Mouse (Mus musculus): ENCODE results near the gene Rnf17. TPM values are rescaled to one million over a fixed set of nuclear protein-coding genes. Genes with fewer than 3 reads are reported as not detected.

The Rnf17 gene
- total and polyA plus RNA-seq, 3 experiments = not detected

- H3K9me3 ChIP-seq (replicated peaks; ENCODE audit: low read length) = no peaks in the 10 kb centered on the region
- H3K27ac ChIP-seq (ENCODE audit: insufficient read depth, low read depth) = no peak overlapping the region
- in situ Hi-C loops (cut with MboI; ENCODE audit: low pct_ligation_motif_present, low pct_unique_long_range_greater_than_20kb, low sequenced_read_pairs) = no loop called here
- dilution Hi-C loops (cut with MboI; ENCODE audit: extremely low pct_ligation_motif_present, extremely low pct_unique_long_range_greater_than_20kb, low sequenced_read_pairs) = no loop called here
- TF ChIP-seq SIN3A (IDR thresholded peaks at IDR 0.05; ENCODE audit: low read length) (no peak), MAFK (IDR thresholded peaks at IDR 0.05; ENCODE audit: insufficient replicate concordance, low read length) (no peak), UBTF (IDR thresholded peaks at IDR 0.05; ENCODE audit: low read depth, low read length) (no peak), ZKSCAN1 (IDR thresholded peaks at IDR 0.05; ENCODE audit: borderline replicate concordance, low read depth, low read length) (no peak), JUND (conservative IDR thresholded peaks at IDR 0.05; ENCODE audit: low read depth, low read length) (no peak), RCOR1 (conservative IDR thresholded peaks at IDR 0.05; ENCODE audit: low read depth, low read length) (no peak), ZMIZ1 (IDR thresholded peaks at IDR 0.05; ENCODE audit: low read depth, low read length) (no peak), E2F4 (IDR thresholded peaks at IDR 0.05; ENCODE audit: insufficient replicate concordance, low read depth, low read length) (no peak), ZC3H11A (IDR thresholded peaks at IDR 0.05; ENCODE audit: low read depth, low read length) (no peak), RAD21 (IDR thresholded peaks at IDR 0.05; ENCODE audit: low read depth, low read length) (no peak), NELFE (IDR thresholded peaks at IDR 0.05; ENCODE audit: low read depth, low read length) (no peak), POLR2A (IDR thresholded peaks at IDR 0.05; ENCODE audit: low read depth, low read length) (no peak), TBP (conservative IDR thresholded peaks at IDR 0.05; ENCODE audit: low read depth, low read length) (no peak), BHLHE40 (IDR thresholded peaks at IDR 0.05; ENCODE audit: low read depth, low read length) (no peak)
- no peak overlapping the region for H3K9ac ChIP-seq (ENCODE audit: insufficient read depth, low read depth)
- H3K79me2 ChIP-seq (replicated peaks; ENCODE audit: control insufficient read depth, extremely low read depth, insufficient read depth, poor library complexity, severe bottlenecking) = peaks cover 7% of the 10 kb centered on the region
- no peaks in the 10 kb centered on the region for H3K27me3 ChIP-seq (replicated peaks)
- peaks cover 18 to 38% of the 10 kb centered on the region in 2 experiments for H3K36me3 ChIP-seq (replicated peaks in 1 of 2; ENCODE audit: control insufficient read depth in 1 of 2, insufficient read depth in 1 of 2, low read length in 1 of 2)
- H3K4me2 ChIP-seq (ENCODE audit: insufficient read depth, low read depth, poor library complexity, severe bottlenecking) = no peak overlapping the region
- peaks cover 0 to 23% of the 10 kb centered on the region in 2 experiments; a peak in 2 of 4 replicates for H3K4me1 ChIP-seq (ENCODE audit: control insufficient read depth in 1 of 2, insufficient read depth in 2 of 2)
- DNase-seq (ENCODE audit: extremely low read depth) = no peak
- H3K4me3 ChIP-seq (replicated peaks in 1 of 3; ENCODE audit: low read depth in 2 of 3, low read length in 2 of 3, poor library complexity in 1 of 3) = no peak overlapping the region
Observed at GRCm38 (mm10) chr14:56567476-56567875, 165.1 kb downstream of the Rnf17 start.

- DNase-seq (ENCODE audit: extremely low read depth) = no peak
- no peaks in the 10 kb centered on the region for H3K27me3 ChIP-seq (replicated peaks)
- peaks cover 10% of the 10 kb centered on the region for H3K79me2 ChIP-seq (replicated peaks; ENCODE audit: control insufficient read depth, extremely low read depth, insufficient read depth, poor library complexity, severe bottlenecking)
- in situ Hi-C loops (cut with MboI; ENCODE audit: low pct_ligation_motif_present, low pct_unique_long_range_greater_than_20kb, low sequenced_read_pairs) = no loop called here
- H3K4me1 ChIP-seq (ENCODE audit: control insufficient read depth in 1 of 2, insufficient read depth in 2 of 2) = peaks cover 2 to 30% of the 10 kb centered on the region in 2 experiments
- H3K4me3 ChIP-seq (replicated peaks in 1 of 3; ENCODE audit: low read depth in 2 of 3, low read length in 2 of 3, poor library complexity in 1 of 3) = no peak overlapping the region
- dilution Hi-C loops (cut with MboI; ENCODE audit: extremely low pct_ligation_motif_present, extremely low pct_unique_long_range_greater_than_20kb, low sequenced_read_pairs) = no loop called here
- no peaks in the 10 kb centered on the region for H3K9me3 ChIP-seq (replicated peaks; ENCODE audit: low read length)
- H3K27ac ChIP-seq (ENCODE audit: insufficient read depth, low read depth) = no peak overlapping the region
- no peak overlapping the region for H3K4me2 ChIP-seq (ENCODE audit: insufficient read depth, low read depth, poor library complexity, severe bottlenecking)
- H3K9ac ChIP-seq (ENCODE audit: insufficient read depth, low read depth) = no peak overlapping the region
- peaks cover 5 to 23% of the 10 kb centered on the region in 2 experiments for H3K36me3 ChIP-seq (replicated peaks in 1 of 2; ENCODE audit: control insufficient read depth in 1 of 2, insufficient read depth in 1 of 2, low read length in 1 of 2)
- TF ChIP-seq RCOR1 (conservative IDR thresholded peaks at IDR 0.05; ENCODE audit: low read depth, low read length) (no peak), NELFE (IDR thresholded peaks at IDR 0.05; ENCODE audit: low read depth, low read length) (no peak), GABPA (IDR thresholded peaks at IDR 0.05; ENCODE audit: insufficient replicate concordance, low read depth, low read length) (no peak), POLR2A (IDR thresholded peaks at IDR 0.05; ENCODE audit: low read depth, low read length) (no peak), UBTF (IDR thresholded peaks at IDR 0.05; ENCODE audit: low read depth, low read length) (no peak), ZNF384 (IDR thresholded peaks at IDR 0.05; ENCODE audit: low read depth, low read length) (no peak), SIN3A (IDR thresholded peaks at IDR 0.05; ENCODE audit: low read length) (no peak)
Observed at GRCm38 (mm10) chr14:56569041-56569440, 166.7 kb downstream of the Rnf17 start.

All from CH12.LX (cell line).